Mouse (Mus musculus): ENCODE data around the gene Stk24. TPM values are rescaled to one million over a fixed set of nuclear protein-coding genes. Genes with fewer than 3 reads are reported as not detected.

The Stk24 gene
- polyA plus RNA-seq, 1 experiment from 2014 or later, result 34.0 TPM

DNA sequence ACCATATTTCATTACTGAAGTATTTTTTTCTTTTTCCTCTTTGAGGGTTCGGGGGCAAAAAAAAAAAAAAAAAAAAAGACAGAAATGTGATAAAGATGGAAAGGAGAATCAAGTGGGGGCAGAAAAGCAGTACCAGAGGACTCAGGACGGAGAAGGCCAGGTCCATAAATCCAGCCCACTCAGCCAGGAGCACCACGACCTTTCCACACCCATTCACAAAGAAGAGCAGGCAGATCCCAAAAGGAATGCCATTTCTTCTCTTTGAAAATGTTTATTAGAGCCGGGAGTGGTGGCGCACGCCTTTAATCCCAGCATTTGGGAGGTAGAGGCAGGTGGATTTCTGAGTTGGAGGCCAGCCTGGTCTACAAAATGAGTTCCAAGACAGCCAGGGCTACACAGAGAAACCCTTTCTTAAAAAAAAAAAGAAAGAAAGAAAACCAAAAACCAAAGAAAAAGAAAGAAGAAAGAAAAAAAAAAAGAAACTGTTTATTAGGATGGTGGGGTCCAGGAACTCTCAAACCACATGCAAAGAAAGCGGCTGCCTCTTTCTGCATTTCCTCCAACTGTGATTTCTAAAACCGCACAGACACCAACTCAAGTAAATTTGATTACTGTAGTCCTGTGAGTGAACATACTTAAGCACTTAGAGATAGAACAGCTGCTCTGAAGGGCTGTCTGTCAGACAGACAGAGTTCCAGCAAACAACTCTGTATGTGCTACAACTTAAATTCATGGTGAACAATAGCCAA is 74.3 kb downstream of the Stk24 start:
- 56% methylated on average over 8 of the region's 8 CpGs for WGBS
- H3K9me3 ChIP-seq (ENCODE audit: control insufficient read depth, low read length), result no peaks in the 10 kb centered on the region
- peaks cover 9% of the 10 kb centered on the region; the same call in 1 of the 2 replicates for H3K36me3 ChIP-seq (ENCODE audit: control insufficient read depth, insufficient read depth, low read length)
- no peaks in the 10 kb centered on the region; the same call in none of the 2 replicates for H3K4me1 ChIP-seq (replicated peaks; ENCODE audit: control insufficient read depth, insufficient read depth)
- ATAC-seq (ENCODE audit: low FRiP score, low TSS enrichment) (no peak), DNase-seq (ENCODE audit: low spot score) (no peak)
- H3K27me3 ChIP-seq (ENCODE audit: control insufficient read depth, insufficient read depth, low read length), result no peaks in the 10 kb centered on the region
- H3K4me2 ChIP-seq (replicated peaks; ENCODE audit: low read depth), result no peak overlapping the region
- no peak overlapping the region for H3K4me3 ChIP-seq (ENCODE audit: low read depth, low read length)
- no peak overlapping the region for H3K27ac ChIP-seq (replicated peaks)
- no peak overlapping the region for H3K9ac ChIP-seq (ENCODE audit: low read length)
- no peak for TF ChIP-seq EP300 (optimal IDR thresholded peaks at IDR 0.05)
- no peak for TF ChIP-seq CTCF (IDR thresholded peaks at IDR 0.05; ENCODE audit: low read depth)

DNA sequence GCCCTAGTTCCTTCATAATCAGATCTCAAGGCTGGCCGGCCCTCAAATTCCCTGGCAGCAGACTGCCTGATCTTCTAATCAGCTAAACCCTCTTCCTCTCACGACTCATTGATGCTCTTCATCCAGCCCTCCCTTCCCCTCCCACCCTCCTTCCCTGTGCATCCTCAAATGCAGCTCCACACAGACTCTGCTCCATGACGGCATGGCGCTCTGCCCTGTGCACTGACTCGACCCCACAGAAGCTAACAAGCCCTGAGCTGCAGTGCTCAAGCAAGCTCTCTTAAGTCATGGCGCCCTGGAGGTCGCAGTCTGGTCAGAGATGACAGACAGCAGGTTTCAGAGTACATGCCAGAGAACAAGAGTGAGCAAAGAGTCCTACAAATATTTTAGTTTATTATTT is 75.3 kb downstream of the Stk24 start:
- no peaks in the 10 kb centered on the region; the same call in none of the 2 replicates for H3K4me1 ChIP-seq (replicated peaks; ENCODE audit: control insufficient read depth, insufficient read depth)
- no peak overlapping the region for H3K9ac ChIP-seq (ENCODE audit: low read length)
- no peaks in the 10 kb centered on the region for H3K9me3 ChIP-seq (ENCODE audit: control insufficient read depth, low read length)
- H3K36me3 ChIP-seq (ENCODE audit: control insufficient read depth, insufficient read depth, low read length), result peaks cover 9% of the 10 kb centered on the region; the same call in 1 of the 2 replicates
- no peak overlapping the region for H3K27ac ChIP-seq (replicated peaks)
- H3K27me3 ChIP-seq (ENCODE audit: control insufficient read depth, insufficient read depth, low read length), result no peaks in the 10 kb centered on the region
- no peak for DNase-seq (ENCODE audit: low spot score)
- no peak overlapping the region for H3K4me3 ChIP-seq (ENCODE audit: low read depth, low read length)
- TF ChIP-seq CTCF (IDR thresholded peaks at IDR 0.05; ENCODE audit: low read depth), result no peak
- TF ChIP-seq EP300 (optimal IDR thresholded peaks at IDR 0.05), result no peak
- WGBS, result 46% methylated on average over 7 of the region's 7 CpGs
- ATAC-seq (ENCODE audit: low FRiP score, low TSS enrichment), result no peak
- no peak overlapping the region for H3K4me2 ChIP-seq (replicated peaks; ENCODE audit: low read depth)

DNA sequence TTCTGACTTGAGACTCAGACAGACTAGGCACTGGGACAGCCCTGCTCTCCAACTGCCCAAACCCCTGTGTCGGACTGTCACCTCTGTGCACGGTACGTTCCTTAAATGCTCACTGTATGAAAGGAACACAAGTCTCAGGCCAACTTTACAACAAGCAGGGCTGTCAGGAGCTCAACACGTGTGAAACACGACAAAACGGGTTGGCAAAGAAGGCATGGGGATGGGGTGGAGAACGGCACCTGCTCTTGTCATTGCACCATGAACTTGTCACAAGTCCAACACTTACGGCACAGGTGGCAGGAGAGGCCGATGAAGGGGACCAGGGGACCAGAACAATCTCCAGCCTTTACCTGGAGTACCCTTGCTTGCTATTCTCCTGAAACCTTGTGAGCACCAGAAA is 80.7 kb downstream of the Stk24 start:
- H3K36me3 ChIP-seq (ENCODE audit: control insufficient read depth, insufficient read depth, low read length), result peaks cover 10% of the 10 kb centered on the region

DNA sequence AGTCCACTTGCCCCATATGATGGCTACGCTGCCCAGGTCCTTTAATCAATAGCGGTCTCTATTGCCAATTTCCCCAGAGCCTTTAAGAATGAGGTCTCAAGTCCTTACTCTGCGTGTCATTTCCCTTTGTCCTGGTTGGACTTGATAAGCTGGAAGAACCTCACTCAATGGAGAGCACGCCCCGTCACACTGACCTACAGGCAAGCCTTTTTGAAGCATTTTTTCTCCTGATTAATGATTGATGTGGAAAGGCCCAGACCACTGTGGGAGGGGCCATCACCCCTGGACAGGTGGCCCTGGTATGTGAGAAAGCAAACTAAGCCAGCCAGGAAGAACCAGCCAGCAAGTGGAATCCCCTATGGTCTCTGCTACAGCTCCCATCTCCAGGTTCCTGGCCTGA is 81.3 kb downstream of the Stk24 start:
- 61% methylated on average over 5 of the region's 5 CpGs for WGBS

More for the DNA sequence above, 80.7 kb downstream of the Stk24 start:
- no peaks in the 10 kb centered on the region for H3K9me3 ChIP-seq (ENCODE audit: control insufficient read depth, low read length)
- H3K27ac ChIP-seq (replicated peaks), result no peak overlapping the region
- no peak overlapping the region for H3K9ac ChIP-seq (ENCODE audit: low read length)
- no peaks in the 10 kb centered on the region; the same call in none of the 2 replicates for H3K4me1 ChIP-seq (replicated peaks; ENCODE audit: control insufficient read depth, insufficient read depth)
- ATAC-seq (ENCODE audit: low FRiP score, low TSS enrichment) (no peak), DNase-seq (ENCODE audit: low spot score) (no peak)
- TF ChIP-seq EP300 (optimal IDR thresholded peaks at IDR 0.05) (no peak), CTCF (IDR thresholded peaks at IDR 0.05; ENCODE audit: low read depth) (no peak)
- WGBS, result 55% methylated on average over 9 of the region's 9 CpGs
- H3K27me3 ChIP-seq (ENCODE audit: control insufficient read depth, insufficient read depth, low read length), result no peaks in the 10 kb centered on the region
- no peak overlapping the region for H3K4me2 ChIP-seq (replicated peaks; ENCODE audit: low read depth)
- H3K4me3 ChIP-seq (ENCODE audit: low read depth, low read length), result no peak overlapping the region

DNA sequence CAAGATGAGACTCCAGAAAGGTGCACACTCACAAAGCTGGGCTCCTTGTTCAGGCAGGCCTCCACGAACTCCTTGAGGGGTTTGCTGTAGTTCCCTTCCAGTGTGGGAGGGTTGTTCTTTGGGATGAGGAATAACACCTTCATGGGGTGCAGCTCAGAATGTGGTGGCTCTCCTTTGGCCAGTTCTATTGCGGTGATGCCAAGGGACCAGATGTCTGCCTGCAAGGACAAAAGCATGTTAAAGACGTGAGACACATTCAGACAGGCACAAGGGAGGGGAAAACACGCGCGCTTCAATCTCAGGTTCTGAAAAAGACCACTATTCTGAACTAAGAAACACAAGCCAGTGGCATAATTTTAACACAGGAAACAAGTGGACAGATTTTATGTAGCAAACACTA is 82.7 kb downstream of the Stk24 start:
- ATAC-seq (ENCODE audit: low FRiP score, low TSS enrichment) (no peak), DNase-seq (ENCODE audit: low spot score) (no peak)
- Histone ChIP-seq H3K36me3 (ENCODE audit: control insufficient read depth, insufficient read depth, low read length) (peaks cover 14% of the 10 kb centered on the region), H3K9ac (ENCODE audit: low read length) (no peak overlapping the region), H3K4me2 (replicated peaks; ENCODE audit: low read depth) (no peak overlapping the region), H3K4me1 (replicated peaks; ENCODE audit: control insufficient read depth, insufficient read depth) (no peaks in the 10 kb centered on the region; the same call in 1 of the 2 replicates), H3K4me3 (ENCODE audit: low read depth, low read length) (no peak overlapping the region), H3K9me3 (ENCODE audit: control insufficient read depth, low read length) (no peaks in the 10 kb centered on the region), H3K27ac (replicated peaks) (no peak overlapping the region), H3K27me3 (ENCODE audit: control insufficient read depth, insufficient read depth, low read length) (no peaks in the 10 kb centered on the region)
- 89% methylated on average over 6 of the region's 6 CpGs for WGBS
- TF ChIP-seq EP300 (optimal IDR thresholded peaks at IDR 0.05) (no peak), CTCF (IDR thresholded peaks at IDR 0.05; ENCODE audit: low read depth) (no peak)

More for the DNA sequence above, 81.3 kb downstream of the Stk24 start:
- no peaks in the 10 kb centered on the region for H3K27me3 ChIP-seq (ENCODE audit: control insufficient read depth, insufficient read depth, low read length)
- H3K9me3 ChIP-seq (ENCODE audit: control insufficient read depth, low read length), result no peaks in the 10 kb centered on the region
- H3K4me3 ChIP-seq (ENCODE audit: low read depth, low read length), result no peak overlapping the region
- no peaks in the 10 kb centered on the region; the same call in 1 of the 2 replicates for H3K4me1 ChIP-seq (replicated peaks; ENCODE audit: control insufficient read depth, insufficient read depth)
- peak; percentile 61 for DNase-seq (ENCODE audit: low spot score)
- H3K27ac ChIP-seq (replicated peaks), result no peak overlapping the region
- TF ChIP-seq CTCF (IDR thresholded peaks at IDR 0.05; ENCODE audit: low read depth) (no peak), EP300 (optimal IDR thresholded peaks at IDR 0.05) (no peak)
- ATAC-seq (ENCODE audit: low FRiP score, low TSS enrichment), result peak; percentile 59
- no peak overlapping the region for H3K9ac ChIP-seq (ENCODE audit: low read length)
- H3K36me3 ChIP-seq (ENCODE audit: control insufficient read depth, insufficient read depth, low read length), result peaks cover 14% of the 10 kb centered on the region
- H3K4me2 ChIP-seq (replicated peaks; ENCODE audit: low read depth), result no peak overlapping the region

DNA sequence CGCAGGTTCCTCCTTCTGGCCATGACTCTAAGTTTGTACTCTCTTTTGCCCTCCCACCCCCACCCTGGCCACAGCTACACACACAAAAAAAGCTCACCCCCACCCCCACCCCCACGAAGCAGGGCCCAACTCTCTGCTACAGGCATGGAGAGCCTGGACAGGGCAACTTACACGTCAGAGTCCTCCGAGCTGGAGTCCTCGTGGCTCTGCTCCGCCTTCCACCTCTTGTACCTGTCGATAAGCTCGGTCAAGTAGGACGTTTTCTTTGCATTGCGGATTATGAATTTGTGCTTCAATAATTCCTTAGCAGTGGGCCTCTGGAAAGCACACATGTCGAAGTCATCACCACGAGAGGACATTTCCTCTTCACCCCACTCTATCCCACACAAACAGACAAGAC is 85.3 kb downstream of the Stk24 start:
- no peak for DNase-seq (ENCODE audit: low spot score)

More for the DNA sequence above, 85.3 kb downstream of the Stk24 start:
- peaks cover 10% of the 10 kb centered on the region for H3K36me3 ChIP-seq (ENCODE audit: control insufficient read depth, insufficient read depth, low read length)
- no peak overlapping the region for H3K9ac ChIP-seq (ENCODE audit: low read length)
- no peak for TF ChIP-seq EP300 (optimal IDR thresholded peaks at IDR 0.05)
- no peak for TF ChIP-seq CTCF (IDR thresholded peaks at IDR 0.05; ENCODE audit: low read depth)
- H3K4me3 ChIP-seq (ENCODE audit: low read depth, low read length), result no peak overlapping the region
- H3K9me3 ChIP-seq (ENCODE audit: control insufficient read depth, low read length), result no peaks in the 10 kb centered on the region
- ATAC-seq (ENCODE audit: low FRiP score, low TSS enrichment), result no peak
- H3K4me1 ChIP-seq (replicated peaks; ENCODE audit: control insufficient read depth, insufficient read depth), result no peaks in the 10 kb centered on the region; the same call in 1 of the 2 replicates
- no peak overlapping the region for H3K4me2 ChIP-seq (replicated peaks; ENCODE audit: low read depth)
- WGBS, result 70% methylated on average over 12 of the region's 12 CpGs
- H3K27me3 ChIP-seq (ENCODE audit: control insufficient read depth, insufficient read depth, low read length), result no peaks in the 10 kb centered on the region
- H3K27ac ChIP-seq (replicated peaks), result no peak overlapping the region

Measured in stomach, postnatal 0 days (tissue).